16 mouse cellular contexts compared by ENCODE assay signal in genomic region chr11:3328271-3328670, GRCm38 (mm10). TPM values are rescaled to one million over a fixed set of nuclear protein-coding genes. Genes with fewer than 3 reads are reported as not detected.
DNase-seq lines count a peak whose midpoint lies in the region; ATAC-seq and TF ChIP-seq lines count a peak whose summit lies in the region.
"Had no signal": no experiment of that assay in that cellular context is flagged by ENCODE, and none has a peak within 500 bp of the region (broad histone marks: within the 10 kb centered on the region; RNA-seq: fewer than 3 reads in every experiment).

No protein-coding gene starts in this region.

- H3K4me3 ChIP-seq in gastrocnemius, adult 2 months, result no peak overlapping the region
- no peak overlapping the region for H3K4me3 ChIP-seq in lung, postnatal 0 days (ENCODE audit: low read depth, low read length)
- H3K4me3 ChIP-seq: embryonic facial prominence, embryonic 15.5 days; forebrain, embryonic 12.5 days; kidney, embryonic 15.5 days; midbrain, embryonic 15.5 days; neural tube, embryonic 12.5 days had no signal

- POLR2A ChIA-PET in Patski (lab: Charles Lee), result interaction anchor here (1.1 kb wide), 1 partner anchor 11 kb away, joined by 3 read pairs; no protein-coding TSS in a partner anchor

- CTCF ChIA-PET in Patski (lab: Charles Lee), result interaction anchor here (0.7 to 3.7 kb wide), 4 partner anchors 11 to 40 kb away, joined by 3 to 22 read pairs (median 4); no protein-coding TSS in a partner anchor

- peak; percentile 11 for DNase-seq in gastrocnemius, adult 2 months
- no peak for DNase-seq in gastrocnemius, postnatal 10 days
- DNase-seq in lung, postnatal 0 days (ENCODE audit: low spot score), result no peak
- no peak for DNase-seq in lung, postnatal 36 days
- DNase-seq in Patski (ENCODE audit: low read depth, low spot score), result no peak
- peak; percentile 65 for DNase-seq in thymus, postnatal 14 days
- no peak for DNase-seq in layer of hippocampus, adult 11-12 months (ENCODE audit: low spot score)
- DNase-seq in urinary bladder, postnatal 25 days (ENCODE audit: low spot score), result no peak
- DNase-seq: cerebellum, adult 2 months; heart, postnatal 14 days; right cerebral cortex, postnatal 4 days had no signal

- ATAC-seq in lung, postnatal 0 days, result no peak
- no peak for ATAC-seq in Patski
- ATAC-seq: midbrain, embryonic 15.5 days had no signal

- 72% methylated on average over 5 of the region's 5 CpGs for WGBS in lung, postnatal 0 days

- H3K4me2 ChIP-seq in lung, postnatal 0 days (replicated peaks; ENCODE audit: low read depth, low read length), result no peak overlapping the region
- H3K4me2 ChIP-seq: embryonic facial prominence, embryonic 15.5 days; forebrain, embryonic 12.5 days; kidney, embryonic 15.5 days; midbrain, embryonic 15.5 days; neural tube, embryonic 12.5 days had no signal

- H3K27me3 ChIP-seq in lung, postnatal 0 days (replicated peaks; ENCODE audit: insufficient read depth, low read length), result no peaks in the 10 kb centered on the region
- no peaks in the 10 kb centered on the region for H3K27me3 ChIP-seq in Patski
- H3K27me3 ChIP-seq: embryonic facial prominence, embryonic 15.5 days; kidney, embryonic 15.5 days; midbrain, embryonic 15.5 days; neural tube, embryonic 12.5 days had no signal

- H3K36me3 ChIP-seq in lung, postnatal 0 days (ENCODE audit: insufficient read depth, low read length), result no peaks in the 10 kb centered on the region
- H3K36me3 ChIP-seq: embryonic facial prominence, embryonic 15.5 days; kidney, embryonic 15.5 days; midbrain, embryonic 15.5 days; neural tube, embryonic 12.5 days had no signal

- TF ChIP-seq CTCF in gastrocnemius, adult 2 months (IDR thresholded peaks at IDR 0.05), result 0 out of 2 replicates have a peak, but pooled peaks have one; percentile 3
- TF ChIP-seq CTCF in lung, postnatal 0 days (IDR thresholded peaks at IDR 0.05), result peak; percentile 18; the same call in 1 of the 2 replicates
- peak; percentile 29 for TF ChIP-seq CTCF in Patski (IDR thresholded peaks at IDR 0.05)

- H3K4me1 ChIP-seq in lung, postnatal 0 days (ENCODE audit: insufficient read depth, low read depth, low read length), result peaks cover 12% of the 10 kb centered on the region; the same call in 1 of the 2 replicates

- no peak overlapping the region for H3K9ac ChIP-seq in lung, postnatal 0 days (replicated peaks; ENCODE audit: low read depth)
- H3K9ac ChIP-seq: embryonic facial prominence, embryonic 15.5 days; forebrain, embryonic 12.5 days; kidney, embryonic 15.5 days; midbrain, embryonic 15.5 days; neural tube, embryonic 12.5 days had no signal

- no peaks in the 10 kb centered on the region for H3K9me3 ChIP-seq in lung, postnatal 0 days (ENCODE audit: low read length)
- H3K9me3 ChIP-seq: embryonic facial prominence, embryonic 15.5 days; forebrain, embryonic 12.5 days; kidney, embryonic 15.5 days; midbrain, embryonic 15.5 days; neural tube, embryonic 12.5 days had no signal

- peak overlapping the region; percentile 92 for H3K27ac ChIP-seq in gastrocnemius, adult 2 months
- H3K27ac ChIP-seq in lung, postnatal 0 days (ENCODE audit: low read length), result no peak overlapping the region
- H3K27ac ChIP-seq: embryonic facial prominence, embryonic 15.5 days; forebrain, embryonic 12.5 days; kidney, embryonic 15.5 days; midbrain, embryonic 15.5 days; neural tube, embryonic 12.5 days had no signal

- in situ Hi-C loops in Patski (cut with MboI; ENCODE audit: low pct_unique_long_range_greater_than_20kb), result no loop called here

- intact Hi-C loops in gastrocnemius, adult 2 months (cut with DNase I), result loop anchor here (5.0 kb wide), 1 partner anchor 36 kb away; no protein-coding TSS in a partner anchor

- TF ChIP-seq EP300 in lung, postnatal 0 days (IDR thresholded peaks at IDR 0.05), result no peak

RNA-seq across cellular contexts. Expression of gene Pik3ip1, which starts 1.9 kb away (rescaled TPM):
- 10 to 100 TPM; 17.7 to 21.7 TPM for total RNA-seq in gastrocnemius, adult 2 months (2021)
- 10 to 100 TPM; 11.0 to 15.8 TPM for total RNA-seq in gastrocnemius, postnatal 10 days (2021)
- 22.7 and 25.5 TPM in 2 replicates for polyA plus RNA-seq in lung, postnatal 0 days (2015; fragmentation: Nextera tagmentation; extraction: Ambion mirVana)
- polyA plus RNA-seq in Patski (2021), result 24.7 TPM

RNA-seq across cellular contexts. Expression of gene Patz1, which starts 39.6 kb away (rescaled TPM):
- 10 to 100 TPM; 11.9 to 17.2 TPM for total RNA-seq in gastrocnemius, adult 2 months (2021)
- total RNA-seq in gastrocnemius, postnatal 10 days (2021), result 10 to 100 TPM; 19.5 to 21.0 TPM
- polyA plus RNA-seq in lung, postnatal 0 days (2015; fragmentation: Nextera tagmentation; extraction: Ambion mirVana), result 22.9 and 23.2 TPM in 2 replicates
- polyA plus RNA-seq in Patski (2021), result 59.5 TPM

Comparison
In these comparisons a context has a peak if more than half of its experiments do, and no peak if none do; other contexts are left out.
1. DNase-seq: peak in gastrocnemius, adult 2 months (single experiment) and thymus, postnatal 14 days (single experiment); none in gastrocnemius, postnatal 10 days (single experiment), lung, postnatal 0 days (single experiment), lung, postnatal 36 days (single experiment), Patski (single experiment), layer of hippocampus, adult 11-12 months (single experiment) and urinary bladder, postnatal 25 days (single experiment).
2. Peak in every context shown above with its lines, with median percentiles within 50 percentile points of each other: CTCF ChIP-seq.